Mouse (Mus musculus) forebrain, postnatal 0 days (tissue): Measurements from ENCODE around the gene Vgll4. TPM values are rescaled to one million over a fixed set of nuclear protein-coding genes. Genes with fewer than 3 reads are reported as not detected.

Experiments
- ATAC-seq: fragments of 200-750 bp; cut with Nextera tagmentation; 2 replicates; pipeline ENCODE4 v1.8.0; 2017; ENCODE audit warnings: mild to moderate bottlenecking, moderate library complexity
- DNase-seq: peaks from one replicate; pipeline ENCODE4 v3.0.0-alpha.2; 2015
- H3K27ac ChIP-seq: fragments of 300-500 bp; sonication (generic); 2 replicates; pipeline ENCODE4 v1.5.1; 2014; ENCODE audit warnings: low read depth, mild to moderate bottlenecking, antibody characterized with exemption, low read length, moderate library complexity, mixed read lengths
- H3K27me3 ChIP-seq: fragments of 300-500 bp; sonication (generic); 2 replicates; pipeline ENCODE4 v1.6.1; 2014; ENCODE audit warnings: mild to moderate bottlenecking, low read length, mixed read lengths; ENCODE audit not compliant: insufficient read depth
- H3K36me3 ChIP-seq: fragments of 300-500 bp; sonication (generic); 2 replicates; pipeline ENCODE4 v1.6.1; 2014; ENCODE audit warnings: mild to moderate bottlenecking, moderate library complexity; ENCODE audit not compliant: insufficient read depth
- H3K4me1 ChIP-seq: fragments of 300-500 bp; sonication (generic); 2 replicates; pipeline ENCODE4 v1.6.1; 2014; ENCODE audit warnings: antibody characterized with exemption; ENCODE audit not compliant: insufficient read depth
- H3K4me2 ChIP-seq: fragments of 300-500 bp; sonication (generic); 2 replicates; pipeline ENCODE4 v1.6.1; 2014; ENCODE audit warnings: low read depth, mild to moderate bottlenecking, moderate library complexity
- H3K4me3 ChIP-seq: fragments of 300-500 bp; sonication (generic); 2 replicates; pipeline ENCODE4 v1.5.1; 2014; ENCODE audit warnings: low read depth, low read length, mixed read lengths
- H3K9ac ChIP-seq: fragments of 300-500 bp; sonication (generic); 2 replicates; pipeline ENCODE4 v1.6.1; 2014; ENCODE audit warnings: mild to moderate bottlenecking
- H3K9me3 ChIP-seq: fragments of 300-500 bp; sonication (generic); 2 replicates; pipeline ENCODE4 v1.6.1; 2016; ENCODE audit warnings: low read length
- CTCF ChIP-seq: sonication (generic); IDR thresholded peaks from 2 replicates; pipeline ENCODE4 v1.5.1; 2016; ENCODE audit warnings: antibody characterized with exemption, control low read depth, low read depth
- WGBS: fragments of 180-500 bp; shearing (Covaris S2); extraction: QIAGEN DNeasy Blood & Tissue Kit; methylation state at CpG from one replicate; pipeline ENCODE4 v1.1.7; 2014; 5-methylcytosine and 5-hydroxymethylcytosine counted together
- polyA plus RNA-seq: library from polyadenylated mRNA; unstranded; fragments of >200 nt; fragmentation: Nextera tagmentation; extraction: Ambion mirVana; gene quantifications from 2 replicates; pipeline ENCODE4 v1.2.1, GENCODE M21; 2015
- total RNA-seq: library from RNA; depleted of rRNA; stranded (reverse); fragments of >200 nt; gene quantifications from 2 replicates; pipeline ENCODE4 v1.2.3, GENCODE M21; 2014

Gene Vgll4
- total and polyA plus RNA-seq, 2 experiments from 2014 or later, result 58.0 to 59.2 TPM

DNA sequence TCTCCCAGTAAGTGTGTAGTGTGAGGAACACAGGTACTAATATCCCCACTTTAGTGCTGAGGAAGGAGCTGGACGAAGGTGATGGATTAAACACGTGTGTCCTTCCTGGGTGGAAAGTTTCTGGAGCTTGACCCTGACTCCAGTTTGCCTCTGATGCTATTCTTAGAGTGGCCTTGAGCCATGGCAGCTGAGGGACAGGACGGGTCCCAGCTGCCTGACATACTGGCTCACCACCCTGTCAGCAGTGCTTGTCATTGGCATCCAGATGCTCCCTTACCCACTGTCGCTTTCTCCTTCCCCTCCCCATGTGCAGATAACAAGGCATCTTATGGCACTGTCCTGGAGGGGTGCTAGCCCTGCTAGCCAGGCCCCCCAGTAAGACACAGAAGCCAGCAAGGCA, 130.9 kb downstream of the Vgll4 start:
- DNase-seq, result no peak
- no peak overlapping the region for H3K27ac ChIP-seq
- 90% methylated on average over 4 of the region's 4 CpGs for WGBS
- no peak overlapping the region for H3K9ac ChIP-seq
- ATAC-seq, result no peak
- no peak for TF ChIP-seq CTCF
- H3K36me3 ChIP-seq, result no peaks in the 10 kb centered on the region
- no peaks in the 10 kb centered on the region for H3K4me1 ChIP-seq
- no peak overlapping the region for H3K4me2 ChIP-seq
- H3K4me3 ChIP-seq, result no peak overlapping the region
- H3K27me3 ChIP-seq, result no peaks in the 10 kb centered on the region
- no peaks in the 10 kb centered on the region for H3K9me3 ChIP-seq

DNA sequence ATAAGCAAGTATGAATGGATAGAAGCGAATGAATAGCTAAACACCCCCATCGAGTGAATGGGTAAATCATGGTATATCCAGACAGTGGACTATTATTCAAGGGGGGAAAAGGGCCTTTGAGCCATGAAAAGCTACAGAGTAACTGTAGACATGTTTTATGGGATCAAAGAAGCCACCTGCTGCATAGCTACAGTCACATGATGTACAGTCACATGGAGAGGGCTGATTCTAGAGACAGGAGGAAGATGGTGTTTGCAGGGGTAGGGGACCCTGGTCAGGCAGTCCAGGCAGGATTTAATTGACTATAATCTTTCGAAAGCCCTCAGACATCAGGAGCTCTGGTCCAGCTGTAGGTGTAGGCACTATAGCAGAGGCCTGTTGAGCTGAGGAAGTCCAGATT, 133.4 kb downstream of the Vgll4 start:
- H3K4me1 ChIP-seq, result no peaks in the 10 kb centered on the region
- 61% methylated on average over 3 of the region's 3 CpGs for WGBS
- no peak overlapping the region for H3K27ac ChIP-seq
- no peak for DNase-seq
- TF ChIP-seq CTCF, result no peak
- H3K9ac ChIP-seq, result no peak overlapping the region
- no peak for ATAC-seq
- no peaks in the 10 kb centered on the region for H3K9me3 ChIP-seq
- H3K4me3 ChIP-seq, result no peak overlapping the region
- no peaks in the 10 kb centered on the region for H3K36me3 ChIP-seq
- no peaks in the 10 kb centered on the region for H3K27me3 ChIP-seq
- H3K4me2 ChIP-seq, result no peak overlapping the region

DNA sequence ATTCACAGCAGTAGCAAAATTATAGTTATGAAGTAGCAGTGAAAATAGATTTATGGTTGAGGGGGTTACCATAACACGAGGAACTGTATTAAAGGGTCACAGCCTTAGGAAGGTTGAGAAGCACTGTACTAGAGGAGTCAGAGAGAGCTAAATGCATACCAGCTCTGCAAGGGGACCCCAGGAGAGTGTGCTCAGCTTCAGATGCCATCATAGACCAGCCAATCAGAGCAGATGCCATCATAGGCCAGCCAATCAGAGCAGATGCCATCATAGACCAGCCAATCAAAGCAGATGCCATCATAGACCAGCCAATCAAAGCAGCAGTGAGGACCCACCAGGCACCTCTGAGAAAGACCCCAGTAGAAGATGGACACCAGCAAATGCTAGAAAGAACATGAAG, 134.0 kb downstream of the Vgll4 start:
- Histone ChIP-seq H3K4me2 (no peak overlapping the region), H3K36me3 (no peaks in the 10 kb centered on the region), H3K9me3 (no peaks in the 10 kb centered on the region), H3K27me3 (no peaks in the 10 kb centered on the region), H3K4me3 (no peak overlapping the region), H3K27ac (no peak overlapping the region), H3K9ac (no peak overlapping the region), H3K4me1 (no peaks in the 10 kb centered on the region)
- WGBS, result 94% methylated on average over 1 of the region's 1 CpGs
- DNase-seq, result no peak
- peak; percentile 40; the same call in 1 of the 2 replicates for ATAC-seq
- TF ChIP-seq CTCF, result no peak

DNA sequence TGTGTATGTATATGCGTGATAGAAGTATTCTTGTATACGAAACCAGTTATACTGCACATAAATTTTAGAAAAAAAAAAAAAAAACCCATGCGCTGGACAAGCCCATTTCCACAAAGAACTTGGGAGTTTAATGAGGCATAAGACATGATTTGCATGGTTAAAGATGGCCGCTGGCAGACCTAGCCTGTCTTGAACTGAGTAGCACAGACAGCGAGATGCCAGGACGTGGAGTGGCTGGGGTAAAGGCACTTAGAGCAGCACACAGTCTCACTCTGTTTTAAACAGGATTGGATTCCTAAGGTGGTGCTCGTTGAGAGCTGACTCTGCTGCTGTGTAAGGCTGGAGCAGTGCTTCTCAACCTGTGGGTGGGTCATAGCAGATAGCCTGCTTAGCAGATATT, 134.4 kb downstream of the Vgll4 start:
- ATAC-seq, result no peak
- Histone ChIP-seq H3K4me3 (no peak overlapping the region), H3K4me1 (no peaks in the 10 kb centered on the region), H3K4me2 (no peak overlapping the region), H3K27me3 (no peaks in the 10 kb centered on the region), H3K9ac (no peak overlapping the region), H3K9me3 (no peaks in the 10 kb centered on the region), H3K27ac (no peak overlapping the region), H3K36me3 (no peaks in the 10 kb centered on the region)
- WGBS, result 58% methylated on average over 7 of the region's 7 CpGs
- no peak for TF ChIP-seq CTCF
- no peak for DNase-seq

DNA sequence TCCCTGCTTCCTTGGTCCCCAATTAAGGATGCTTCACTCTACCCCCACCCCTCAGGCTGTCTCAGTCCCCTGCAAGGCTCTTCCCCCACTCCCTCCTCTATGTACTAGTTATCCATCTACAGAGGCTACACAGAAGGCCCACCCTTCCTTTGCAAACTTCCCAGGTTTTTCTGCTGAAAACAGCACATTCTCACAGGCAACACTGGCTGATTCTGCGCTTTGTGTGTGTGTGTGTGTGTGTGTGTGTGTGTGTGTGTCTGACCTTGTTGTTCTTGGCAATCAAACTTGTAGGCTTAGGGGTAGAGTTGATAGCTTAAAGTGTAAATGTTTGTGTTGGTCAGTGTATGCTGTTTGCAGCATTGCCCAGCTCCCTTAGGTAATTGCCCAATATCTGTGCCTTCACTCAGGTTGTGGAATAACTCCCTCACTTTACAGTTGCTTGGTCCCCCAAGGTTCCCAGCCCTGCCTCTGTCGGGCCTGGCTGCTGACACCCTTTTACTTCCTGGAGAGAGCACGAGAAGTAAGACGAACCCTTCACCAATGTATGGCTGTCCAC, 135.9 kb downstream of the Vgll4 start:
- no peak for TF ChIP-seq CTCF
- DNase-seq (no peak), ATAC-seq (no peak)
- Histone ChIP-seq H3K4me2 (no peak overlapping the region), H3K9me3 (no peaks in the 10 kb centered on the region), H3K36me3 (no peaks in the 10 kb centered on the region), H3K4me3 (no peak overlapping the region), H3K9ac (no peak overlapping the region), H3K4me1 (no peaks in the 10 kb centered on the region), H3K27ac (0 out of 2 replicates have a peak overlapping the region, but pooled peaks have one; percentile 9), H3K27me3 (no peaks in the 10 kb centered on the region)
- whole genome bisulfite sequencing, result 80% methylated on average over 4 of the region's 4 CpGs

DNA sequence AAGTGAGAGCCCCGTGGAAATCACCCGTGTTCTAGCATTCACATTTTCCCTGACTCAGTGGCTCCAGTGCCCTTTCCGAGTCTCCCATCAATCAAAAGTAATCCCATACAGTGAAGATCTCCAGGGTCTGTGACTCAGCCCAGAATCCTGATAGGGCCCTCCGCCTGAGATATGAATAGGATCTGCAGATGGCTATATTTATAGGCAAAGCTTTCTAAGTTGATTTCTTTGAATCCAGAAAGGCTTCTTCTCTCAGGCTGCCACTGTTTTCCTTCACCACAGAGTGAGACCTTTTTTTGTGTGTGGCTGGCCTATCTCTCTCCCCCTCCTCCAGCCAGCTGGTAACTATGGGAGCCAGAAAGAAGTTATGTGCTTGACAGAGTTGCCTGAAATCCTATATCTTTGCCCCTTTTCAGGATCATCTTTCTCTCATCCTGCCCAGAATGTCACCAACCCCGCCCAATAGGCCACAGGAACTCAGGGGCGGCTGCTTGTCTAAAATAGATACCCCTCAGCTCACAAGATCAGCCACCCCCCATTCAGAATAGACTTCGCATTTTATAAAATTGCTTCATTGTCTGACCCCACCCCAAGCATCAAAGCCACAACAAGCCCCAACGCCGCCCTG, 136.6 kb downstream of the Vgll4 start:
- TF ChIP-seq CTCF, result no peak
- H3K4me1 ChIP-seq, result no peaks in the 10 kb centered on the region
- H3K9me3 ChIP-seq, result no peaks in the 10 kb centered on the region
- no peaks in the 10 kb centered on the region for H3K27me3 ChIP-seq
- no peak overlapping the region for H3K9ac ChIP-seq
- ATAC-seq (peak; percentile 55; the same call in 1 of the 2 replicates), DNase-seq (no peak)
- H3K4me2 ChIP-seq, result no peak overlapping the region
- 79% methylated on average over 9 of the region's 9 CpGs for WGBS
- no peak overlapping the region for H3K4me3 ChIP-seq
- 0 out of 2 replicates have a peak overlapping the region, but pooled peaks have one; percentile 9 for H3K27ac ChIP-seq
- no peaks in the 10 kb centered on the region for H3K36me3 ChIP-seq

DNA sequence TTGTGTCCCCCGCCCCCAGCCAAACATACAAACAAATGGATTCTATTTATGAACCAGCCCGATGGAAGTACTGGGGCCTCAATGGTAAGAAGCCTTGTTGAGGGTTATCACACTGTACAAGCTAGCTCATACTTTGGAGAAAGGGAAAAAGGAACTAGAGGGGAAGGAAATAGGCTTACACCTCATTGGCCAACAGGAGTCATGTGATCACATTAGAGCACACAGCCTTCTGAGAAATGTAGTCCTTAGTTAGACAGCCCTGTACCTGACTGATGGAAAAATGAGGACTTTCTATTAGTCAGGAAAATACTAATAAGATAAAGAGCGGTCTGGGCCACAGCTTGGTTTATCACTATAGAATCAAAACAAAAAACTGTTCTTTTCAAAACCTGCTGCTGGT, 138.0 kb downstream of the Vgll4 start:
- no peaks in the 10 kb centered on the region for H3K9me3 ChIP-seq
- ATAC-seq (no peak), DNase-seq (no peak)
- H3K27me3 ChIP-seq, result no peaks in the 10 kb centered on the region
- H3K36me3 ChIP-seq, result no peaks in the 10 kb centered on the region
- no peak overlapping the region for H3K27ac ChIP-seq
- no peak overlapping the region for H3K4me2 ChIP-seq
- no peak for TF ChIP-seq CTCF
- no peak overlapping the region for H3K4me3 ChIP-seq
- no peak overlapping the region for H3K9ac ChIP-seq
- WGBS, result 97% methylated on average over 3 of the region's 3 CpGs
- no peaks in the 10 kb centered on the region for H3K4me1 ChIP-seq
